ENCODE assay signal across 10 mouse cellular contexts in genomic region chr15:87597149-87597548, GRCm38 (mm10). TPM values are rescaled to one million over a fixed set of nuclear protein-coding genes. Genes with fewer than 3 reads are reported as not detected.
DNase-seq lines count a peak whose midpoint lies in the region; ATAC-seq and TF ChIP-seq lines count a peak whose summit lies in the region.
"Had no signal": no experiment of that assay in that cellular context is flagged by ENCODE, and none has a peak within 500 bp of the region (broad histone marks: within the 10 kb centered on the region; RNA-seq: fewer than 3 reads in every experiment).

No protein-coding gene starts in this region.

- H3K27me3 ChIP-seq in hindbrain, postnatal 0 days (ENCODE audit: insufficient read depth, low read length), result no peaks in the 10 kb centered on the region
- H3K27me3 ChIP-seq in hindbrain, embryonic 13.5 days, result no peaks in the 10 kb centered on the region
- no peaks in the 10 kb centered on the region for H3K27me3 ChIP-seq in heart, embryonic 12.5 days (replicated peaks)
- H3K27me3 ChIP-seq: embryonic facial prominence, embryonic 13.5 days had no signal

- DNase-seq in hindbrain, postnatal 0 days (ENCODE audit: low spot score), result peak; percentile 36
- DNase-seq in adrenal gland, adult 18-20 months (ENCODE audit: low spot score in 2 of 2), result peak; percentile 23 to 24
- peak; percentile 27 to 65 for DNase-seq in frontal cortex, postnatal 10 days (ENCODE audit: low spot score in 2 of 2)
- peak; percentile 39 to 49 for DNase-seq in left cerebral cortex, postnatal 36 days (ENCODE audit: low spot score in 2 of 2)
- DNase-seq in MN1 (ENCODE audit: low spot score), result no peak
- DNase-seq in gastrocnemius, adult 8-10 months (ENCODE audit: low spot score in 2 of 2), result no peak

- H3K27ac ChIP-seq in hindbrain, postnatal 0 days, result no peak overlapping the region
- H3K27ac ChIP-seq in hindbrain, embryonic 13.5 days, result no peak overlapping the region
- no peak overlapping the region for H3K27ac ChIP-seq in heart, embryonic 12.5 days (ENCODE audit: poor library complexity, severe bottlenecking)
- H3K27ac ChIP-seq: embryonic facial prominence, embryonic 13.5 days had no signal

- 0 out of 2 replicates have a peak, but pooled peaks have one; percentile 32 for ATAC-seq in hindbrain, postnatal 0 days
- no peak for ATAC-seq in hindbrain, embryonic 13.5 days (ENCODE audit: low FRiP score)
- ATAC-seq in heart, embryonic 12.5 days (ENCODE audit: insufficient number of reproducible peaks, low FRiP score), result no peak

- no peak overlapping the region for H3K4me3 ChIP-seq in hindbrain, postnatal 0 days (ENCODE audit: low read length)
- no peak overlapping the region for H3K4me3 ChIP-seq in hindbrain, embryonic 13.5 days
- H3K4me3 ChIP-seq in heart, embryonic 12.5 days, result no peak overlapping the region
- H3K4me3 ChIP-seq: embryonic facial prominence, embryonic 13.5 days had no signal

- H3K4me1 ChIP-seq in hindbrain, postnatal 0 days (ENCODE audit: insufficient read depth, low read length), result no peaks in the 10 kb centered on the region
- H3K4me1 ChIP-seq in hindbrain, embryonic 13.5 days (replicated peaks), result peaks cover 14% of the 10 kb centered on the region
- no peaks in the 10 kb centered on the region for H3K4me1 ChIP-seq in heart, embryonic 12.5 days (replicated peaks)
- H3K4me1 ChIP-seq: embryonic facial prominence, embryonic 13.5 days had no signal

- no peaks in the 10 kb centered on the region for H3K36me3 ChIP-seq in hindbrain, postnatal 0 days (ENCODE audit: insufficient read depth, low read length)
- H3K36me3 ChIP-seq in hindbrain, embryonic 13.5 days, result no peaks in the 10 kb centered on the region
- H3K36me3 ChIP-seq in heart, embryonic 12.5 days, result no peaks in the 10 kb centered on the region
- H3K36me3 ChIP-seq: embryonic facial prominence, embryonic 13.5 days; G1E had no signal

- 48% methylated on average over 4 of the region's 4 CpGs for WGBS in hindbrain, postnatal 0 days
- WGBS in hindbrain, embryonic 13.5 days, result 69% methylated on average over 4 of the region's 4 CpGs
- WGBS in heart, embryonic 12.5 days, result 67% methylated on average over 4 of the region's 4 CpGs

- no peak for TF ChIP-seq CTCF in hindbrain, postnatal 0 days (IDR thresholded peaks at IDR 0.05; ENCODE audit: low read depth)

- H3K4me2 ChIP-seq in hindbrain, postnatal 0 days (ENCODE audit: low read depth, low read length), result no peak overlapping the region
- H3K4me2 ChIP-seq in hindbrain, embryonic 13.5 days, result no peak overlapping the region
- H3K4me2 ChIP-seq in heart, embryonic 12.5 days, result no peak overlapping the region
- H3K4me2 ChIP-seq: embryonic facial prominence, embryonic 13.5 days had no signal

- no peaks in the 10 kb centered on the region for H3K9me3 ChIP-seq in hindbrain, postnatal 0 days (ENCODE audit: low read length)
- no peaks in the 10 kb centered on the region for H3K9me3 ChIP-seq in hindbrain, embryonic 13.5 days
- no peaks in the 10 kb centered on the region for H3K9me3 ChIP-seq in heart, embryonic 12.5 days (replicated peaks)
- H3K9me3 ChIP-seq: embryonic facial prominence, embryonic 13.5 days had no signal

- intact Hi-C loops in left cerebral cortex, postnatal 36 days (cut with DNase I), result no loop called here

- no peak overlapping the region for H3K9ac ChIP-seq in hindbrain, postnatal 0 days (replicated peaks; ENCODE audit: low read length)
- no peak overlapping the region for H3K9ac ChIP-seq in hindbrain, embryonic 13.5 days
- H3K9ac ChIP-seq in heart, embryonic 12.5 days, result no peak overlapping the region
- H3K9ac ChIP-seq: embryonic facial prominence, embryonic 13.5 days had no signal

RNA-seq across cellular contexts. Expression of gene Fam19a5, which starts 53.0 kb away (rescaled TPM):
- 119 and 137 TPM in 2 replicates for total RNA-seq in hindbrain, postnatal 0 days (2014; rRNA removed)
- 28.1 and 31.0 TPM in 2 replicates for polyA plus RNA-seq in hindbrain, postnatal 0 days (2015; fragmentation: Nextera tagmentation; extraction: Ambion mirVana)
- 20.5 and 21.7 TPM in 2 replicates for polyA plus RNA-seq in hindbrain, embryonic 13.5 days (2015; fragmentation: Nextera tagmentation; extraction: Ambion mirVana)
- 10 to 100 TPM in 1 of 2 experiments, 1 to 10 TPM in 1; 4.6 to 15.9 TPM for total RNA-seq in adrenal gland, adult 18-20 months (2021)
- total RNA-seq in left cerebral cortex, postnatal 36 days (2021), result 100 to 1,000 TPM; 114 to 116 TPM
- total RNA-seq in gastrocnemius, adult 8-10 months (2022), result 1 to 10 TPM; 2.4 to 4.3 (median 3.1) TPM
- 0.95 and 1.3 TPM in 2 replicates for polyA plus RNA-seq in heart, embryonic 12.5 days (2016; fragmentation: Nextera tagmentation; extraction: Ambion mirVana)
- total RNA-seq: G1E had no signal
- polyA plus RNA-seq: G1E had no signal

Comparison
In these comparisons a context has a peak if more than half of its experiments do, and no peak if none do; other contexts are left out.
1. DNase-seq: peak in hindbrain, postnatal 0 days (single experiment), adrenal gland, adult 18-20 months (2 of 2), frontal cortex, postnatal 10 days (2 of 2) and left cerebral cortex, postnatal 36 days (2 of 2); none in MN1 (single experiment) and gastrocnemius, adult 8-10 months (0 of 2).